In genomic region chr9:70109279-70109678, GRCm38 (mm10) we compare ENCODE assay signal across 8 mouse cellular contexts. TPM values are rescaled to one million over a fixed set of nuclear protein-coding genes. Genes with fewer than 3 reads are reported as not detected.
DNase-seq lines count a peak whose midpoint lies in the region; ATAC-seq lines count a peak whose summit lies in the region.
"Had no signal": no experiment of that assay in that cellular context is flagged by ENCODE, and none has a peak within 500 bp of the region (broad histone marks: within the 10 kb centered on the region; RNA-seq: fewer than 3 reads in every experiment).

No protein-coding gene starts in this region.

- H3K9ac ChIP-seq in forebrain, embryonic 16.5 days (replicated peaks; ENCODE audit: low read depth, low read length), result no peak overlapping the region
- no peak overlapping the region for H3K9ac ChIP-seq in hindbrain, embryonic 14.5 days

- peak; percentile 61 for ATAC-seq in forebrain, embryonic 16.5 days
- peak; percentile 57; the same call in 1 of the 2 replicates for ATAC-seq in hindbrain, embryonic 14.5 days (ENCODE audit: low FRiP score)

- H3K4me1 ChIP-seq in forebrain, embryonic 16.5 days (replicated peaks; ENCODE audit: control insufficient read depth, insufficient read depth, low read length), result peaks cover 17% of the 10 kb centered on the region
- H3K4me1 ChIP-seq in hindbrain, embryonic 14.5 days (replicated peaks; ENCODE audit: control insufficient read depth, insufficient read depth, low read length), result no peaks in the 10 kb centered on the region; the same call in 1 of the 2 replicates
- H3K4me1 ChIP-seq: megakaryocyte, embryonic 14.5 days had no signal

- DNase-seq in NIH3T3 (ENCODE audit: low read depth), result peak; percentile 90
- DNase-seq in c-Kit-positive CD71-positive TER-119-negative erythroid progenitor cells, embryonic 14.5 days (ENCODE audit: low read depth), result peak; percentile 39
- peak; percentile 95 for DNase-seq in hindbrain, embryonic 14.5 days (ENCODE audit: low spot score)
- peak; percentile 83 to 88 for DNase-seq in left cerebral cortex, postnatal 25 days (ENCODE audit: low spot score in 2 of 2)
- DNase-seq in naive thymus-derived CD4-positive, alpha-beta T cell, adult 2 months (ENCODE audit: low read depth), result peak; percentile 73
- peak; percentile 88 for DNase-seq in splenic B cell, adult 2 months (ENCODE audit: low read depth, low spot score)

- no peaks in the 10 kb centered on the region for H3K9me3 ChIP-seq in forebrain, embryonic 16.5 days (ENCODE audit: control insufficient read depth, low read length)
- H3K9me3 ChIP-seq in hindbrain, embryonic 14.5 days (ENCODE audit: control insufficient read depth, low read length), result no peaks in the 10 kb centered on the region
- H3K9me3 ChIP-seq: megakaryocyte, embryonic 14.5 days had no signal

- H3K27me3 ChIP-seq in forebrain, embryonic 16.5 days (replicated peaks; ENCODE audit: control insufficient read depth, insufficient read depth, low read length), result no peaks in the 10 kb centered on the region
- no peaks in the 10 kb centered on the region for H3K27me3 ChIP-seq in hindbrain, embryonic 14.5 days (ENCODE audit: control insufficient read depth, insufficient read depth, low read length)
- no peaks in the 10 kb centered on the region for H3K27me3 ChIP-seq in splenic B cell, adult 2 months (ENCODE audit: control insufficient read depth, insufficient read depth, low read length, poor library complexity, severe bottlenecking)

- WGBS in forebrain, embryonic 16.5 days, result 4% methylated on average over 3 of the region's 3 CpGs
- 4% methylated on average over 3 of the region's 3 CpGs for WGBS in hindbrain, embryonic 14.5 days

- intact Hi-C loops in left cerebral cortex, postnatal 25 days (cut with DNase I), result loop anchor here (2.0 to 10.0 kb wide), 2 partner anchors 284 to 396 kb away; partner anchors contain the start of gene Rnf111

- H3K4me2 ChIP-seq in forebrain, embryonic 16.5 days (ENCODE audit: low read length), result no peak overlapping the region
- H3K4me2 ChIP-seq in hindbrain, embryonic 14.5 days (replicated peaks), result no peak overlapping the region

- H3K27ac ChIP-seq in forebrain, embryonic 16.5 days (ENCODE audit: low read length), result no peak overlapping the region
- H3K27ac ChIP-seq in hindbrain, embryonic 14.5 days, result no peak overlapping the region

- no peak overlapping the region for H3K4me3 ChIP-seq in forebrain, embryonic 16.5 days (replicated peaks; ENCODE audit: low read length)
- no peak overlapping the region for H3K4me3 ChIP-seq in hindbrain, embryonic 14.5 days (replicated peaks; ENCODE audit: low read length)
- H3K4me3 ChIP-seq: megakaryocyte, embryonic 14.5 days had no signal

- no peaks in the 10 kb centered on the region for H3K36me3 ChIP-seq in forebrain, embryonic 16.5 days (ENCODE audit: control insufficient read depth, insufficient read depth)
- no peaks in the 10 kb centered on the region for H3K36me3 ChIP-seq in hindbrain, embryonic 14.5 days (replicated peaks; ENCODE audit: control insufficient read depth, insufficient read depth)
- no peaks in the 10 kb centered on the region for H3K36me3 ChIP-seq in splenic B cell, adult 2 months (ENCODE audit: control insufficient read depth, insufficient read depth, low read length, poor library complexity, severe bottlenecking)

RNA-seq across cellular contexts. Expression of gene Fam81a, which starts 33.1 kb away (rescaled TPM):
- 12.4 and 14.4 TPM in 2 replicates for polyA plus RNA-seq in forebrain, embryonic 16.5 days (2015; fragmentation: Nextera tagmentation; extraction: Ambion mirVana)
- polyA plus RNA-seq in hindbrain, embryonic 14.5 days (2014; fragmentation: Nextera tagmentation; extraction: Ambion mirVana), result 12.9 TPM in 2 replicates
- 100 to 1,000 TPM; 175 to 213 TPM for total RNA-seq in left cerebral cortex, postnatal 25 days (2021)

Comparison
In these comparisons a context has a peak if more than half of its experiments do, and no peak if none do; other contexts are left out.
1. DNase-seq: peak in every context shown above with its lines; median percentile 95 in hindbrain, embryonic 14.5 days; 90 in NIH3T3; 88 in splenic B cell, adult 2 months; 86 in left cerebral cortex, postnatal 25 days; 73 in naive thymus-derived CD4-positive, alpha-beta T cell, adult 2 months; 39 in c-Kit-positive CD71-positive TER-119-negative erythroid progenitor cells, embryonic 14.5 days.